Mouse (Mus musculus): Measurements from ENCODE around the gene Otulin.

The Otulin gene

GRCm38 (mm10) chr15:27503801-27504730 is 126.4 kb downstream of the Otulin start:
- no peak for DNase-seq (ENCODE audit: low read depth, low spot score)

DNA sequence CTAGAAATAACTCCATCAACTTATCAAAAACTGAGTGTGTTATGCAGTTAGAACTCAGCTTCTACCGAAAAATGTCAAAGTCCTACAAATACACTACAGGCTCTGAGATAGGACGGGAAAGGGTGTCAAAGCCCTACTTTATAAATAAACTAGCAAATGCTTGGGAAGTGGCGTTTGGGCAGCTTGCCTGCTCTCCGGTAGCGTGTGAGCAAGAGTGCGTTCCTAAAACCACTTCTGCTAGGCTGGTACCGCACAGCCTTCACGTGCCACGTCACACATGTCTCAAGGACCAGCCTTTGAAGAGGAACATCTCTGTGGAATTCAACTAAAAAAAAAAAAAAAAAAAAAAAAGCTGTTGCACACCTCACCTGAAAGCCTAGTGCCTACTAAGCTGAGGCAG is 127.3 kb downstream of the Otulin start:
- no peak for DNase-seq (ENCODE audit: low read depth, low spot score)

DNA sequence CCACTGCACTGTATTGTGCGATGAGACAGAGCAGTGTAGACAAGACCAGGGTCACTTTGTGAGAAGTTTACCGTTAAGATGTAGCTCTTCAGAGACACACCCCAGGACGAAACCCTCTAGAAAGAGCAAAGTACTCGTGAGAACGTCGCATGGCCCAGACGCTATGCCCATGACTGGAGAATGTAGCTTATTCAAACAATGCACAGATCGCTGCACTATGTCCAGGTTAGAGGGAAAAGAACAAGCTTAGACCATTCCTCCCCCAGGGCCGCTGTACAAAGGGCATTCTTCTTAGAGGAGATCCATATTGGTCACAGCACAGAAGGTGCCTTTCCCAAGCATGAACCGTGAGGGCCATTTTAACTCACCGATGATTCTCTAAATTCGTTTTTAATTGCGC is 128.2 kb downstream of the Otulin start:
- no peak for DNase-seq (ENCODE audit: low read depth, low spot score)

- DNase-seq (ENCODE audit: low read depth, low spot score), result no peak
These were observed 130.1 kb downstream of the Otulin start for GRCm38 (mm10) chr15:27500390-27500789.

GRCm38 (mm10) chr15:27498078-27498477 is 132.4 kb downstream of the Otulin start:
- no peak for DNase-seq (ENCODE audit: low read depth, low spot score)

DNA sequence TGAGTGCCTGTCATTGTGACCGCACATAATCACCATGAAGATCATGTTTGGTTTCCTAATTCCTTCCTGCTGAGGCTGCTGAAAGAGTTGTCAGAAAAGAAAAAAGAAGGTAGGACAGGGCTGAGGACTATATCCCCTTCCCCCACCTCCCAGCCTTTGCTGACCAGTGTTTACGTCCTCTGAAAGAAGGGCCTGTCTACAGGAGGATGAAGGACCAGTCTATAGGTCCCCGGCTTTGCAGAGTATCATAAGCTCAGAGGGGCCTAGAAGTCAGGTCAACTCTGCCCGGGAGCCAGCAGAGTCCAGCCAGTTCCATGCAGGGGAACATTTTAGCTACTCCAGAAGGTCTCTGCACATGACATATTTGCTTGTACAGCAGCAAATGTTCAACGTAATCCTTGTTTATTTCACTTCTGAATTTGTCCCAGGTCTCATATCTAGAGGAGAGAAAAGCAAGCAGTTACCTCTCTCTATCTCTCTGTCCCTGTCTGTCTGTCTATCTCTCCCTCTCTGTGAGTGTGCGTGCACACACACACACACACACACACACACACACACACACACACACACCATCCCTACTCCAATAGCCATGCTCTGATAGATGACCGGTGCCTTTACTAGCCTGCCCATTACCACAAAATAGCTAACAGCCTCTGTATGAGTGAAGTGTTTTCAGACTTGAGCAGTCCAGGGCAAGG is 133.0 kb downstream of the Otulin start:
- no peak for DNase-seq (ENCODE audit: low read depth, low spot score)

GRCm38 (mm10) chr15:27496596-27497299 is 133.7 kb downstream of the Otulin start:
- no peak for DNase-seq (ENCODE audit: low read depth, low spot score)

DNA sequence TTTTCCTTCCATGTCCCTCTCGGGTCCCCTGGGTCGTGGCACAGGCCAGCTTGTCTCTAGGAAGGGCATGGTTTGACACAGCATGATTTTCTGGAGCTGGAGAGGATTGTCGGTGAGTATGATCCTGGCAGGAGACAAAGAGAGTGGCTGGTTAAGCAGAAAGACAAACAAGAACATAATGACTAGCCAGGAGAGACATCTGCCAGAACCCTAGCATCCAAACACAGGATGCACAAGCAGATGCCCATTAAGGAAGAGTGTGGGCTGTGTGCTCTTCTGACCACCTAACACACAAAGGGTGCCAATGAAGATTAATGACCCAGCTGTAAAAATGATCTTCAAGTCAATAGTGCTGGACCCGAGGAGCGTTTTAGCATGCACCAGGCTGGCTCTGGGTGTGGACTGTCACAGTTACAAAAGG is 134.5 kb downstream of the Otulin start:
- DNase-seq (ENCODE audit: low read depth, low spot score), result no peak

GRCm38 (mm10) chr15:27493516-27493915 is 137.0 kb downstream of the Otulin start:
- no peak for DNase-seq (ENCODE audit: low read depth, low spot score)

- no peak for DNase-seq (ENCODE audit: low read depth, low spot score)
These were observed 137.8 kb downstream of the Otulin start for GRCm38 (mm10) chr15:27492734-27493133.
